Mouse (Mus musculus): ENCODE measurements at regions not wholly inside any gene's neighbourhood (a gene's known extent, or its start where the extent isn't known, plus 50 kb on each side); places are given as distances from the start of the nearest gene placed in this dataset.

DNA sequence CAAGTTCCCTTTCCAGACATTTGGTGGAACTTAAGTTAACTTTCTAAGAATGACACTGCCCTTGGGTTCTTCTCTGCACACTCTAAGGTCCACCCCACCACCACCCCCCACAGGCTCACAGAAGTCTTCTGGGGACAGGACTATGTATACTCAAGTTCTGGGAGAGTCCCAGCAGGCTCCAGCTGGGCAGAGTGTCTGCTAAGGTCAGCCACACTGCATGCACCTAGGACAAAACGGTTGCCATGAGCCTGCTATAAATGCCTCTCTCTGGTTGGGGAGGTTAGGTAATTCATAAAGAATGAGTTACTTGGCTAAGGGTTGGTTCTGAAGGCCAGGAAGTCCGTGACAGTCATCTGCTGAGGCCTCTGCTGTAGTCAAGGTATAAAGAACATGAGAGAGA lies 155.2 kb downstream of the Ackr3 start:
- H3K27me3 ChIP-seq, result 0 out of 2 replicates have a peak, but pooled peaks cover 3% of the 10 kb centered on the region
- no peak overlapping the region for H3K27ac ChIP-seq
- H3K4me2 ChIP-seq, result no peak overlapping the region
- ATAC-seq (replicated peaks; ENCODE audit: low FRiP score), result no peak
- H3K4me3 ChIP-seq (replicated peaks), result no peak overlapping the region
- no peak overlapping the region for H3K9ac ChIP-seq
- no peaks in the 10 kb centered on the region for H3K36me3 ChIP-seq
- H3K4me1 ChIP-seq, result 0 out of 2 replicates have a peak, but pooled peaks cover 8% of the 10 kb centered on the region
- no peaks in the 10 kb centered on the region for H3K9me3 ChIP-seq (replicated peaks)
- WGBS, result 86% methylated on average over 2 of the region's 2 CpGs

DNA sequence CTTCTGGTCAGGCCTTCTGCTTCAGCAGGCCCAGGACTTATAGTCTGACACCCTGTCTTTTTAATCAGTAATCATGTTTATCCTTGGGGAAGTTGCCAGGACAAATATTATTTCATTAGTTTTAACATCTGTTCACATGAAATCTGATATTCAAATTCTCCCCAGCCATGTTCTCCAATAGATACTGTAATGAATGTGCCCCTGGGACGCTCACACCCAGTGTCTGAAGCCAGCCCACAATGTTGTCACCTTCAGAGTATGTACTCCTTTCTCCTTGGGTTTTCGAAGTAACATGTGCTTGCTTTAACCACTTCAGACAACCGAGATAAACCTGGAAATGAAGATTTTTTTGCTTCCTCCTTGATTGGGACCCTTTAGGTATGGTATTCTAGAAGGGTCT lies 156.3 kb downstream of the Ackr3 start:
- Histone ChIP-seq H3K27me3 (0 out of 2 replicates have a peak, but pooled peaks cover 3% of the 10 kb centered on the region), H3K27ac (peak overlapping the region; percentile 48; the same call in 1 of the 2 replicates), H3K4me3 (replicated peaks) (no peak overlapping the region), H3K9ac (no peak overlapping the region), H3K9me3 (replicated peaks) (no peaks in the 10 kb centered on the region), H3K36me3 (no peaks in the 10 kb centered on the region), H3K4me1 (0 out of 2 replicates have a peak, but pooled peaks cover 7% of the 10 kb centered on the region), H3K4me2 (no peak overlapping the region)
- ATAC-seq (replicated peaks; ENCODE audit: low FRiP score), result no peak
- WGBS, result 67% methylated on average over 3 of the region's 3 CpGs

DNA sequence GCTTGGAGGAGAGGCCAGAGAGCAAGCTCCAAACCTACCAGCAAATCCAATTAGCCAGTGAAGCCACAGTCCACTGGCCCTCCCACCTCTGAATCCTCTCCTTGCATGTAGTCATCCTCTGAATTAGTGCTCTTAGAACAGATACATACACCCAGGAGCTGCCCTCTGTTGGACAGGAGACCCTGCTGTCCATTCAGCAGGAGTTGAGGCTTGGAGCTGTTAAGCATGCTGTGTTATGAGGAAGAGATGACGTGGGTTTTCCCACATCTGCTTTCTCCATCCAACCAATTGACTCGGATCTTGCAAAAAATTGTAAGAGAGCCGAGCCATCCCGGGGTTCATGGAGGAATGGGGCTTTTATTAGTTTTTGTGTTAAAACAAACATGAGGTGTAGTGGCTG lies 160.7 kb downstream of the Ackr3 start:
- Histone ChIP-seq H3K27me3 (0 out of 2 replicates have a peak, but pooled peaks cover 3% of the 10 kb centered on the region), H3K4me1 (0 out of 2 replicates have a peak, but pooled peaks cover 7% of the 10 kb centered on the region), H3K9me3 (replicated peaks) (no peaks in the 10 kb centered on the region), H3K9ac (no peak overlapping the region), H3K4me3 (replicated peaks) (no peak overlapping the region), H3K36me3 (no peaks in the 10 kb centered on the region), H3K27ac (no peak overlapping the region), H3K4me2 (no peak overlapping the region)
- no peak for ATAC-seq (replicated peaks; ENCODE audit: low FRiP score)
- 73% methylated on average over 4 of the region's 4 CpGs for WGBS

DNA sequence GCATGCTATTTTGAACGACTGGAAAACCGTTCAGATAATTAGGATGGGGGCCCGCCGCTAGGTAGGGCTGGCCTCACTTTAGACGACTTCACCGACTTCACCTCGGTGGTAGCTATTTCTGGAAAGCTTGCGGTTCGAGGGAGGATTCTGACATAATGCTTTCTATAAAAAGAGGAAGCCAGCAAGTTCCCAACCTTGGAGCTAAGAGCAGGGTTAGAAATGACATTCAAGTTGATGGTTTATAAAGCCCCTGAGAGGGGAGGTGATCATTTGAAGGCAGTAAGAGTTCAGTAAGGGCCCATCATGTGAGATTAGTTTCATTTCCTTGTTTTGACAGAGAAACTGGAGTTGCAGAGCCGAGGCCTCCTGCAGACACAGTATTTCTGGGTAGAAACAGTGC lies 164.8 kb downstream of the Ackr3 start:
- Histone ChIP-seq H3K4me2 (no peak overlapping the region), H3K4me1 (0 out of 2 replicates have a peak, but pooled peaks cover 3% of the 10 kb centered on the region), H3K9me3 (replicated peaks) (no peaks in the 10 kb centered on the region), H3K9ac (no peak overlapping the region), H3K27ac (no peak overlapping the region), H3K4me3 (replicated peaks) (no peak overlapping the region), H3K36me3 (no peaks in the 10 kb centered on the region), H3K27me3 (0 out of 2 replicates have a peak, but pooled peaks cover 3% of the 10 kb centered on the region)
- WGBS, result 58% methylated on average over 10 of the region's 10 CpGs
- ATAC-seq (replicated peaks; ENCODE audit: low FRiP score), result no peak

DNA sequence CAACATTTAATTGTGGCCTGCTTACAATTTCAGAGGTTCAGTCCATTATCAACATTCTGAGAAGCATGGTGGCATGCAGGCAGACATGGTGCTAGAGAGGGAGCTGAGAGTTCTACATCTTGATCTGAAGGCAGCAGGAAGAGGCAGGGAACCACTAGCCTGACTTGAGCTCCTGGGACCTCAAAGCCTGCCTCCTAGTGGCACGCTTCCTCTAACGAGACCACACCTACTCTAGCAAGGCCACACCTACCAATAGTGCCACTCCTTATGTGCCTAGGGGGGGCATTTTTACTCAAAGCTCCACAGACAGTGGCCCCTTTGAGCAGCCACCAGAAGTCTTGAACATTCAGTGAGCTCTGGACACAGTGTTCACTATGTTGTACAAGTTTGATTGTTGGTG lies 165.5 kb downstream of the Ackr3 start:
- Histone ChIP-seq H3K4me1 (peaks cover 2% of the 10 kb centered on the region; the same call in 1 of the 2 replicates), H3K27ac (no peak overlapping the region), H3K4me3 (replicated peaks) (no peak overlapping the region), H3K27me3 (0 out of 2 replicates have a peak, but pooled peaks cover 3% of the 10 kb centered on the region), H3K4me2 (no peak overlapping the region), H3K36me3 (no peaks in the 10 kb centered on the region), H3K9me3 (replicated peaks) (no peaks in the 10 kb centered on the region), H3K9ac (no peak overlapping the region)
- no peak for ATAC-seq (replicated peaks; ENCODE audit: low FRiP score)
- WGBS, result 77% methylated on average over 2 of the region's 2 CpGs

DNA sequence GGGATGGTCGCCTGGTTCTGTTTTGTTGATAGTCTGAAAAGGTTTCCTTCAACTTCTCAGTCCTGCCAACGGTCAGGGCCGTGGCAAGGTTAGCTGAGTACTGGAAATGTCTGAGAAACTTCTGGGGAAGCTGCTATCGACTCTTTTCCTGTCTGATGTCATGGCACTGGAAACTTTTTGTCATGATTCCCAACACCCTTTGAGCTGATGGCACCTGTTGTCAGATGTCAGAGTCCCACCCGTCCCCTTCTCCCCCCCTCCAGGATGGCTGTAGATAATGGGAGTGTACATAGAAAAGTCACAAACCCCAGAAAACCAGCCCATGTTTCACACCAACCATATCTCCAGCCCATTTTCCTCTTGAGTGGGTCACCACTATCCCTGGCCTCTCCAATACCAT lies 167.0 kb downstream of the Ackr3 start:
- Histone ChIP-seq H3K27ac (no peak overlapping the region), H3K9me3 (replicated peaks) (no peaks in the 10 kb centered on the region), H3K27me3 (0 out of 2 replicates have a peak, but pooled peaks cover 3% of the 10 kb centered on the region), H3K4me2 (no peak overlapping the region), H3K36me3 (no peaks in the 10 kb centered on the region), H3K9ac (no peak overlapping the region), H3K4me1 (peaks cover 10% of the 10 kb centered on the region), H3K4me3 (replicated peaks) (no peak overlapping the region)
- ATAC-seq (replicated peaks; ENCODE audit: low FRiP score), result no peak
- 80% methylated on average over 5 of the region's 5 CpGs for WGBS

DNA sequence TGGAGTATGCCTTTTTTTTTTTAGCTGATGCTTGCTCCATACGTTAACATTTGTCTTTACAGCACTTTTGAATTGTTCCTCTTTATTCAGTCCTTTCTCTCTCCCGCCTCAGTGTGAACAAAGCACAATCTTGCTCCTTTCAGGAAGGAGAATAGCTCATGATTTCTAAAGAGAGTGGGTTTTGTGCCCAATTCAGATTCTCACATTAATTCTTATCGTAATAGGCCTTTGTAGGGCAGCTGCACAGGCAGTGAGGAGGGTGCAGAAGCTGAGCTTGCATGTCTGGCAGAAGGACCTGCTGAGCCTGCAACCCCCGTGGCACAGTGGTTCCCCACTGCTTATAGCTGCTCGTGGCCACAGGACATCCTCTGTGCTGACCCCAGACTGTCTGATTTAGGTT lies 169.2 kb downstream of the Ackr3 start:
- H3K9me3 ChIP-seq (replicated peaks), result no peaks in the 10 kb centered on the region
- H3K27me3 ChIP-seq, result no peaks in the 10 kb centered on the region
- no peak overlapping the region for H3K27ac ChIP-seq
- no peak overlapping the region for H3K4me2 ChIP-seq
- H3K9ac ChIP-seq, result no peak overlapping the region
- no peak overlapping the region for H3K4me3 ChIP-seq (replicated peaks)
- H3K36me3 ChIP-seq, result no peaks in the 10 kb centered on the region
- 94% methylated on average over 5 of the region's 5 CpGs for WGBS
- peaks cover 13% of the 10 kb centered on the region for H3K4me1 ChIP-seq
- ATAC-seq (replicated peaks; ENCODE audit: low FRiP score), result no peak

DNA sequence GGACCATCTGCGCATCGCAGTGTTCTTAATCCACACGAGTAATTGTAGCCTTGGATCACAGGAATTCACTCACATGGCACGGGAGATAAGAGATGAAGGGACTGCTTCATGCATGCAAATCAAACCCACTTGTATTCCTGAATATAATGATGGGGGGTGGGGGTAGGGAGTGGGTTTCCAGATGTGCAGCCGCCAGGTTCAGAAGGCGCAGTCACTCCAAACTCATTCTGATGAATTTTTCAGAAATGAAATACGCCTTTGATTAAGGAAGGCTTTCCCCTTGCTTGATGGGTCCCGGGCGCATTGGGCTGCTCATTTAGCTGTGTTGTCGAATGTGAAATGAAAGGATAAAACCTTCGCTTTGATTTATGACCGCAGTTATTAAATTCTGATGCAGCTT lies 170.7 kb downstream of the Ackr3 start:
- H3K36me3 ChIP-seq, result no peaks in the 10 kb centered on the region
- H3K4me3 ChIP-seq (replicated peaks), result no peak overlapping the region
- H3K4me1 ChIP-seq, result peaks cover 26% of the 10 kb centered on the region
- ATAC-seq (replicated peaks; ENCODE audit: low FRiP score), result no peak
- no peak overlapping the region for H3K9ac ChIP-seq
- no peaks in the 10 kb centered on the region for H3K9me3 ChIP-seq (replicated peaks)
- no peak overlapping the region for H3K4me2 ChIP-seq
- no peak overlapping the region for H3K27ac ChIP-seq
- WGBS, result 63% methylated on average over 12 of the region's 12 CpGs
- H3K27me3 ChIP-seq, result no peaks in the 10 kb centered on the region

DNA sequence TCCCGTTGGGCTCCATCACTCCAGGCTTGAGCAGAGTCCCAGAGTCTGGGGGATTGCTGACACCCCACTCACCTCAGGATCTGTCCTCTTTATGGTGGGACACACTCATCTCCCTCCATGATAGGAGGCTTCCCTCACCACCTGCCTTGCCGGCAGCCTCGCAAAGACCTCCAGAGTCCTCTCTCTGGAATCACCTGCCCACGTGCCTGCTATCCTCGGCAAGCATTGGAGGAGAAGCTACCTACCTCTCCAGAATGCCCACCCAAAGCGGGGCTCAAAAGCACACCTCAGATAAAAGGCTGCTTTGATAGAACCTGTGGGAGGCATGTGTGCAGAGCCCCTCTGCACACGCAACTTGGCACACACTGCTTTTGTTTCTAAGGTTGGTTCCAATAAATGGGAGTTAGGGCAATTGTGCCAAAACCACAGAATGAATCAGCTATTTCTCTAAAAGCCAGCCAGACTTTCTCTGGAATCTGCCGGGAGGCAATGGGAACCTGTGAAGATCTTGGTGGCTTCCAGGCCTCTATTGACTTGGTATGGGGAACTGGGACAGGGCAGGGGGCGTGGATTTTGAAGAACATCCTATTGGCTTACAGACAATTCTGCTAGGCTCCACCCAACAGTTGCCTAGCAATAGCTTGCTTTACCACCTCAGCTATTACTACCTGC lies 176.4 kb downstream of the Ackr3 start:
- Histone ChIP-seq H3K36me3 (no peaks in the 10 kb centered on the region), H3K9me3 (replicated peaks) (no peaks in the 10 kb centered on the region), H3K4me1 (peaks cover 15% of the 10 kb centered on the region), H3K27ac (no peak overlapping the region), H3K4me3 (replicated peaks) (no peak overlapping the region), H3K9ac (no peak overlapping the region), H3K4me2 (no peak overlapping the region), H3K27me3 (peaks cover 4% of the 10 kb centered on the region; the same call in 1 of the 2 replicates)
- 87% methylated on average over 9 of the region's 9 CpGs for WGBS
- no peak for ATAC-seq (replicated peaks; ENCODE audit: low FRiP score)

DNA sequence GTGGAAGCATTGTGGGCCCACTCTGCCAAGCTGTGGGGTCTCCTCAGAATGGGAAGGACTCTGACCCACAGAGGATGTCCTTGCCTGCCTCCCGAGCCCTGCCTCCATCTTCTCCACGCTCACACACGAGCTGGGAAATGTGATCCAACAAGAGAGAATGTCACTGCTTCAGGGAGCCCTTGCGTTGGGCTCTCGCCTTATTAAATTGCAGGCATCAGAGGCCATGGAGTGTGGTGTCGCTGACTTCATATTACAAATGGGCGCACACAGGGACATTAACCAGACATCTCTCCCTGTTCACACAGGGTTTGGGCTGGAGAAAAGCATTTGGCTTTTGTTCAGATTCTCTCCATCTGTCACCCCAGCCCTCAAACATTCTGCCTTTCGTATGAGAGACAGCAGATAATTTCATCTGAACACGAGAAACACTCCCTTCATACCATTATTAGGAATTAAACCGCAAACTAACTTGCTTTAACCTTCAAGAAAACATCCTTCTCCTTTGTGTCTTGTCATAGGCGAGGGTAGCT lies 179.2 kb downstream of the Ackr3 start:
- H3K27ac ChIP-seq, result no peak overlapping the region
- H3K4me3 ChIP-seq (replicated peaks), result no peak overlapping the region
- 58% methylated on average over 11 of the region's 11 CpGs for WGBS
- no peaks in the 10 kb centered on the region for H3K9me3 ChIP-seq (replicated peaks)
- no peaks in the 10 kb centered on the region for H3K36me3 ChIP-seq
- H3K9ac ChIP-seq, result no peak overlapping the region
- no peak for ATAC-seq (replicated peaks; ENCODE audit: low FRiP score)
- no peak overlapping the region for H3K4me2 ChIP-seq
- peaks cover 12% of the 10 kb centered on the region for H3K4me1 ChIP-seq
- H3K27me3 ChIP-seq, result peaks cover 4% of the 10 kb centered on the region; the same call in 1 of the 2 replicates

DNA sequence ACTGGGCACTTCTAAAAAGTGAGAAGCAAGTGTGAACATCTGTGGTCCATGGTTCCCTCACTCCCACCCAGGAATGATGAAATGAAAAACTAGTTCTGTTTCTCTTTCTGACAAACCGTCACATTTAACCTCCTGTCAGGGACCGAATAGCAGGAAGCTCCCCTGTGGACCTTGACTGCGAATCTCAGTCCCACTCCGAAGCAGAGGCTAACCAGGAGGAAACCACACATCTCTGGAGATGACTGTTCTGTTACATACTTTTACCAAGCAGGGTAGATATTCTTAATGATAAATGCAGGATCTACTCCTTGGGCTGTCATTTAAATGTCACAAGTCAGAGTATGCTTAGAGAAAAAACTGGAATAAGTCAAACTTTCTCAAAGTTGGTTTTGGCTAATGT lies 181.2 kb downstream of the Ackr3 start:
- WGBS, result 66% methylated on average over 4 of the region's 4 CpGs
- H3K4me3 ChIP-seq (replicated peaks), result no peak overlapping the region
- H3K27ac ChIP-seq, result no peak overlapping the region
- H3K9me3 ChIP-seq (replicated peaks), result no peaks in the 10 kb centered on the region
- no peak overlapping the region for H3K4me2 ChIP-seq
- no peaks in the 10 kb centered on the region for H3K36me3 ChIP-seq
- ATAC-seq (replicated peaks; ENCODE audit: low FRiP score), result no peak
- H3K4me1 ChIP-seq, result no peaks in the 10 kb centered on the region
- no peak overlapping the region for H3K9ac ChIP-seq
- H3K27me3 ChIP-seq, result peaks cover 4% of the 10 kb centered on the region; the same call in 1 of the 2 replicates

DNA sequence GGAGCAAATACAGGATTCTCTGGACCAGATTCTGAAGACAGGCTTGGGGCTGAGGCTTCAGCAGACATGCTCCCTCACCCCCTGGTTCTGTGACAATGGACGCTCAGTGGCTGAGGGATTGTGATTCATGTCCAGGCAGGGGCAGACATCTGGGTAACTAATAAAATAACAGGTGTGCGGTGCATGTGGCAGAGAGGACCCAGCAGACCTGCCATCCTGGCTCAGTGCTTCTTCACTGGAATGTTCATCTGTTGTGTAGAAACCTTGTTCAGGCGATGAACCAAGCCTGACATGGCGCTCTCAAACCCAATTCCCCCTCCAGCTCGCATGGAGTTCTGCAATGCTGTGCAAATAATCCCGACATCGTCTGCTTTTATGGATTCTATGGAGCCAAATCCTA lies 183.0 kb downstream of the Ackr3 start:
- 83% methylated on average over 7 of the region's 7 CpGs for WGBS
- H3K9ac ChIP-seq, result no peak overlapping the region

More for the DNA sequence above, 183.0 kb downstream of the Ackr3 start:
- Histone ChIP-seq H3K36me3 (no peaks in the 10 kb centered on the region), H3K27ac (no peak overlapping the region), H3K9me3 (replicated peaks) (no peaks in the 10 kb centered on the region), H3K4me2 (no peak overlapping the region), H3K4me1 (no peaks in the 10 kb centered on the region), H3K27me3 (peaks cover 4% of the 10 kb centered on the region; the same call in 1 of the 2 replicates), H3K4me3 (replicated peaks) (no peak overlapping the region)
- ATAC-seq (replicated peaks; ENCODE audit: low FRiP score), result no peak

All from kidney, embryonic 15.5 days (tissue).